In genomic region chr15:102106754-102107456, GRCm38 (mm10) we compare ENCODE assay signal across 8 mouse cellular contexts. TPM values are rescaled to one million over a fixed set of nuclear protein-coding genes. Genes with fewer than 3 reads are reported as not detected.
DNase-seq lines count a peak whose midpoint lies in the region; ATAC-seq and TF ChIP-seq lines count a peak whose summit lies in the region.

No protein-coding gene starts in this region.

- peak overlapping the region; percentile 2; the same call in 1 of the 2 replicates for H3K9ac ChIP-seq in hindbrain, embryonic 12.5 days
- H3K9ac ChIP-seq in liver, postnatal 0 days (replicated peaks) = no peak overlapping the region; the same call in 1 of the 2 replicates

- H3K27ac ChIP-seq in hindbrain, embryonic 12.5 days = no peak overlapping the region
- H3K27ac ChIP-seq in liver, postnatal 0 days (ENCODE audit: low read depth) = peak overlapping the region; percentile 39; the same call in 1 of the 2 replicates

- intact Hi-C loops in gastrocnemius, postnatal 36 days (cut with DNase I) = no loop called here

- H3K4me2 ChIP-seq in hindbrain, embryonic 12.5 days (replicated peaks) = peak overlapping the region; percentile 48
- peak overlapping the region; percentile 64 for H3K4me2 ChIP-seq in liver, postnatal 0 days (ENCODE audit: low read depth, low read length)

- ATAC-seq in cerebellum, adult (ENCODE audit: insufficient number of reproducible peaks, low FRiP score, low TSS enrichment) = no peak
- ATAC-seq in hindbrain, embryonic 12.5 days (ENCODE audit: low FRiP score) = no peak
- peak; percentile 35 for ATAC-seq in liver, postnatal 0 days

- TF ChIP-seq CTCF in liver, postnatal 0 days (IDR thresholded peaks at IDR 0.05; ENCODE audit: low read depth) = no peak

- no peaks in the 10 kb centered on the region for H3K36me3 ChIP-seq in hindbrain, embryonic 12.5 days
- peaks cover 22% of the 10 kb centered on the region for H3K36me3 ChIP-seq in liver, postnatal 0 days (replicated peaks; ENCODE audit: insufficient read depth, low read length)

- no peaks in the 10 kb centered on the region for H3K9me3 ChIP-seq in hindbrain, embryonic 12.5 days (replicated peaks)
- no peaks in the 10 kb centered on the region for H3K9me3 ChIP-seq in liver, postnatal 0 days (ENCODE audit: low read length)

- H3K27me3 ChIP-seq in hindbrain, embryonic 12.5 days = peaks cover 47% of the 10 kb centered on the region
- 0 out of 2 replicates have a peak, but pooled peaks cover 8% of the 10 kb centered on the region for H3K27me3 ChIP-seq in liver, postnatal 0 days (ENCODE audit: insufficient read depth, low read length)

- TF ChIP-seq EP300 in liver, postnatal 0 days (IDR thresholded peaks at IDR 0.05; ENCODE audit: low read depth) = no peak

- H3K4me3 ChIP-seq in hindbrain, embryonic 12.5 days = peak overlapping the region; percentile 21
- H3K4me3 ChIP-seq in liver, postnatal 0 days (ENCODE audit: low read depth, low read length) = peak overlapping the region; percentile 4; the same call in 1 of the 2 replicates

- WGBS in hindbrain, embryonic 12.5 days = 8% methylated on average over 38 of the region's 38 CpGs
- 29% methylated on average over 38 of the region's 38 CpGs for WGBS in liver, postnatal 0 days (ENCODE audit: insufficient replicate concordance)

- H3K4me1 ChIP-seq in hindbrain, embryonic 12.5 days = peaks cover 47% of the 10 kb centered on the region
- H3K4me1 ChIP-seq in liver, postnatal 0 days (ENCODE audit: insufficient read depth) = peaks cover 49% of the 10 kb centered on the region

- peak; percentile 32 to 57 for DNase-seq in cerebellum, adult 18-20 months
- DNase-seq in urinary bladder, postnatal 14 days (ENCODE audit: low spot score) = peak; percentile 46
- no peak for DNase-seq in urinary bladder, postnatal 4 days (ENCODE audit: low spot score in 2 of 2)
- peak; percentile 81 for DNase-seq in liver, postnatal 0 days
- DNase-seq in frontal cortex, postnatal 36 days (ENCODE audit: low spot score in 2 of 2) = no peak
- no peak for DNase-seq in gastrocnemius, postnatal 36 days

RNA-seq across cellular contexts. Expression of gene Tns2, which starts 6.7 kb away (rescaled TPM):
- 21.8 and 22.7 TPM in 2 replicates for polyA plus RNA-seq in hindbrain, embryonic 12.5 days (2016; fragmentation: Nextera tagmentation; extraction: Ambion mirVana)
- polyA plus RNA-seq in liver, postnatal 0 days (2015; fragmentation: Nextera tagmentation; extraction: Ambion mirVana) = 9.2 TPM in 2 replicates
- total RNA-seq in gastrocnemius, postnatal 36 days (2021) = 10 to 100 TPM; 34.7 to 36.0 TPM

RNA-seq across cellular contexts. Expression of gene Spryd3, which starts 29.1 kb away (rescaled TPM):
- 28.1 and 29.2 TPM in 2 replicates for polyA plus RNA-seq in hindbrain, embryonic 12.5 days (2016; fragmentation: Nextera tagmentation; extraction: Ambion mirVana)
- 9.2 and 10.0 TPM in 2 replicates for polyA plus RNA-seq in liver, postnatal 0 days (2015; fragmentation: Nextera tagmentation; extraction: Ambion mirVana)
- 1 to 10 TPM; 6.0 to 6.2 TPM for total RNA-seq in gastrocnemius, postnatal 36 days (2021)

RNA-seq across cellular contexts. Expression of gene Eif4b, which starts 33.3 kb away (rescaled TPM):
- 94.0 and 97.1 TPM in 2 replicates for polyA plus RNA-seq in hindbrain, embryonic 12.5 days (2016; fragmentation: Nextera tagmentation; extraction: Ambion mirVana)
- 30.9 and 32.2 TPM in 2 replicates for polyA plus RNA-seq in liver, postnatal 0 days (2015; fragmentation: Nextera tagmentation; extraction: Ambion mirVana)
- total RNA-seq in gastrocnemius, postnatal 36 days (2021) = 100 to 1,000 TPM; 148 to 169 TPM

RNA-seq across cellular contexts. Expression of gene Igfbp6, which starts 37.3 kb away (rescaled TPM):
- 0.42 TPM in 1 of 2 replicates, not detected in the other for polyA plus RNA-seq in hindbrain, embryonic 12.5 days (2016; fragmentation: Nextera tagmentation; extraction: Ambion mirVana)
- polyA plus RNA-seq in liver, postnatal 0 days (2015; fragmentation: Nextera tagmentation; extraction: Ambion mirVana) = 4.8 and 5.9 TPM in 2 replicates
- 10 to 100 TPM; 42.6 TPM for total RNA-seq in gastrocnemius, postnatal 36 days (2021)

RNA-seq across cellular contexts. Expression of gene Soat2, which starts 43.4 kb away (rescaled TPM):
- polyA plus RNA-seq in hindbrain, embryonic 12.5 days (2016; fragmentation: Nextera tagmentation; extraction: Ambion mirVana) = 0.09 TPM in 1 of 2 replicates, not detected in the other
- polyA plus RNA-seq in liver, postnatal 0 days (2015; fragmentation: Nextera tagmentation; extraction: Ambion mirVana) = 10.9 and 13.6 TPM in 2 replicates
- under 1 TPM in 1 of 2 experiments, not detected in 1; 0.15 TPM for total RNA-seq in gastrocnemius, postnatal 36 days (2021)

Comparison
In these comparisons a context has a peak if more than half of its experiments do, and no peak if none do; other contexts are left out.
1. DNase-seq: peak in cerebellum, adult 18-20 months (2 of 2), urinary bladder, postnatal 14 days (single experiment) and liver, postnatal 0 days (single experiment); none in urinary bladder, postnatal 4 days (0 of 2), frontal cortex, postnatal 36 days (0 of 2) and gastrocnemius, postnatal 36 days (0 of 2).